Mouse (Mus musculus) erythroblast, embryonic 14.5 days (primary cell): ENCODE data around the gene Akt3.

Source experiments
- GATA1 ChIP-seq: IDR thresholded peaks from 2 replicates; pipeline ENCODE4 v1.6.1; 2012; ENCODE audit warnings: low read length, inconsistent platforms, mixed read lengths
- TAL1 ChIP-seq: IDR thresholded peaks from 3 replicates; pipeline ENCODE4 v1.6.1; 2012; ENCODE audit warnings: low read length, inconsistent platforms, mixed read lengths

- TF ChIP-seq GATA1 (no peak), TAL1 (no peak)
Measured at GRCm38 (mm10) chr1:177048773-177049172, 209.2 kb downstream of the Akt3 start.
